Mouse (Mus musculus) stomach, adult 2 months (tissue): ENCODE data around the gene 9330182O14Rik. TPM values are rescaled to one million over a fixed set of nuclear protein-coding genes. Genes with fewer than 3 reads are reported as not detected.

Experiments used
- polyA plus RNA-seq: library from polyadenylated mRNA; depleted of rRNA; stranded (reverse); fragments of >200 nt; gene quantifications from 2 replicates; pipeline ENCODE4 v1.2.3, GENCODE M21; 2012; rRNA removed

The 9330182O14Rik gene
- not detected in 2 replicates for polyA plus RNA-seq

DNA sequence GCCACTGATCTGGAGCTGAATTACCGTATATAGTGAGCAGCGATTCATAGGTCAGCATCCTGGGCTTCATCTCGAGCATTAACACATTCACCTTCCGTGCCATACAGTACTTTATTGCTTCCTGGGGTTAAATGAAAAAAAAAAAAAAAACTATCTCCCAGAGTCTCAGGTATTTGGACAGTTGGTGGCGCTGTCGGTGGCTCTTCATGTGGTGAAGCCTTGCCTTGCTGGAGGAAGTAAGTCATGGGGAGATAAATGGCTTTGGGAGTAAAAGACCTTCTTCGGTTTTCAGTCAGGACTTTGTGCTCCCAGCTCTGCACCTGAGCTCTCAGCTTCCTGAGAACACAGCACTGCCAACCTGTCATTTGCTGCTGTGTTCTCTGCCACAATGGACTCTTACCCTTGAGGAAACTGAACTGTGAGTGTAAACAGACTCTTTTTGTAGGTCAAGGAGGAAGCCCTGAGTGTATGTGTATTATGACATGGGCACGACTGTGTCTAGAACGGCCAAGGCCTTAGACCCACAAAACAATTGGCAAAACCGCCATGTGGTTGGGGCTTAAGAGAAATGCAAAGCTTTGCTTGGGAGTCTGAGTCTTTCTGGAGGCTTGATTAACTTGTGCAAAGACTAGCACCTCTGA lies at the start of gene 9330182O14Rik:
TSS of gene 9330182O14Rik (plus strand) at position 214 of the 641 bp plus-strand sequence.

